Mouse (Mus musculus): ENCODE results near the gene Olfr64.

Gene Olfr64

DNA sequence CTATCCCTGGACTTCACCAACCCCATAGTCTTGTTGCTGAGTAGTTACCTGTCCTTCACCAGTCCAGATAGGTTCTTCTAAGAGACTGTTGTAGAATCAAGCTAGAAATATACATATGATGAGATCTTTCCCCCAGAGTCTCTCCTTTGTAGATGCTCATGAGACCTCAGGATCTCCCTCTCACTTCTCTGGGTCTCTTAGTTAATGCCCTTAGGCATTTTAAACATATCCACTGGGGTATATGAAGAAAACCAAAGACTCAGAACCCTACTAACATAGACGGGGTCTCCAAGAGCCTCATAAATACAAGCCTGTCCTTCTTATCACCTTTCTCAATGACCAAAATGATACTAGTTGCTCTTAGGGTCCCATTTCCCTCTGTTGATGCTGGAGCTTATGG is at the start of gene Olfr64:
Olfr64 (minus strand) TSS at position 101 of the 400 bp plus-strand sequence.
- no peak for DNase-seq (ENCODE audit: inconsistent age in 2 of 2, low spot score in 1 of 2)

DNA sequence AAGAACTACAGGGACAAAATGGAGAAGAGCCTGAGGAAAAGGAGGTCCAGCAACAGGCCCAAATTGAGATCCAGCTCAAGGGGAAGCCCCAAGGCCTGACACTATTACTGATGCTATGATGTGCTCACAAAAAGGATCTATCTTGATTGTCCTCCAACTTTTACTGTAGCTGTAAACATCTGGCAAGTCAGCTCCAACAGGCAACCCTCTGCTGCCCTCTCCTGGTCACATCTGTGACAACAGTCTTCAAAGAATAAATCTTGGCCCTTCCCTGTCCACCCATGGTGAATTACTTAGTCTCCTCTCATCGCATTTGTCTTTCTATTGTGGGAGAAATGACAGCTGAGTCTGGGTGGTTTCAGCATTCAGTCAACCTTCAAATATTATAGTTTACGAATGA is 48.4 kb upstream of the Olfr64 start:
- DNase-seq (ENCODE audit: inconsistent age in 2 of 2, low spot score in 1 of 2) = peak; percentile 14 to 63

DNA sequence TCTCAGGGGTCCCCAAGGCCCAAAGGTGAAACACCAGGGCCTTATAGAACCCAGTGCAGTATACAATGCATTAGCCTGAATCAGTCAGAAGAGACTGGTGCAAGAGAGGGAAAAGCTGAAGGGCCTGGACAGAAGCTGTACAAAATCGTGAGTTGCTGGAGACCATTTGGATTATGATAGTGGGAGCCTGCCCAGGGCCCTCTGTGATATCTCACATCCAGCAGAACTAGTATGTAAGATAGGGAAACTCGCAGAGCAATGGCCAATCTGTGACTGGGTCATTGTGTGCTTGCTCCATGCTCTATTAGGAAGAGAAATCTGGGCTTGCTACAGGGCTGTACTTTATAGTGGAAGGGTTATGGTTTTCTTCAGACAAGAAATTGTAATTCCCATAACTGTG is 40.0 kb upstream of the Olfr64 start, which contains the start of gene Olfr632:
Olfr632 (plus strand) TSS at position 84 of the 400 bp plus-strand sequence.
- DNase-seq (ENCODE audit: inconsistent age in 2 of 2, low spot score in 1 of 2) = no peak

DNA sequence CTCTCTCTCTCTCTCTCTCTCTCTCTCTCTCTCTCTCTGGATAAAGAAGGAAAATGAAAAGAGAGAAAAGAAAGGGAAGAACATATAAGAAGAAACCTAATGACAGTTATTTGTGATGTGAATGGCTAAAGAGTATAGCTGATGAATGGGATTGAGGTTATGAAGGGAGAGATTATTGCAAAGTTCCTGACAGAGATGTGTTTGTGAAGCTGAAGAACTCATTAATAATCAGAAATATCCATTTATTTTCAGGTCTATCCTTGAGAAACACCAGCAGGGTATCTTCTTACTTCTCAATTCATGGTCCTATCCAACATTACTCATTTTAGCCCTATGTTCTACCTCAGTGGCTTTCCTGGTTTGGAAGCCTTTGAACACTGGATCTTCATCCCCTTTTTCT is 34.2 kb upstream of the Olfr64 start, which contains the start of gene Olfr631:
Olfr631 (plus strand) TSS at position 301 of the 400 bp plus-strand sequence.
- no peak for DNase-seq (ENCODE audit: inconsistent age in 2 of 2, low spot score in 1 of 2)

DNA sequence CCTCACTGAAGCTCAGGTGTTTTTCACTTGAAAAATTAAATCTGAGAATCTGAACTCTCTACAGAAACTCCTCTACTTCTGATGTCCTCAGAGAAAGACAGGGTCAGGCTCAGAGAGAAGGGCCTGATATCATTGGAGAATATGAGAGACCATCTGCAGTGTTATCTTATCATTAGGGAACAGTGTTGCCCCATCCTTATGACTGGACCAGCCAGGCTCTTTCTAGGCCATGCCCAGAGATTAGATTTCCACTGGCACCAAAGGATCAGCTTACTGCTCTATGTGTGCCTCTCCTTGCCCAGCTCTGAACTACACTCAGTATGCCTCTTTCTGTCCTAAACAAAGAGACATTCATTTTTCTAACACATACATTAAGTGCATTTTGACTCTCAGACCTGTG is 21.1 kb upstream of the Olfr64 start:
- no peak for DNase-seq (ENCODE audit: inconsistent age in 2 of 2, low spot score in 1 of 2)

DNA sequence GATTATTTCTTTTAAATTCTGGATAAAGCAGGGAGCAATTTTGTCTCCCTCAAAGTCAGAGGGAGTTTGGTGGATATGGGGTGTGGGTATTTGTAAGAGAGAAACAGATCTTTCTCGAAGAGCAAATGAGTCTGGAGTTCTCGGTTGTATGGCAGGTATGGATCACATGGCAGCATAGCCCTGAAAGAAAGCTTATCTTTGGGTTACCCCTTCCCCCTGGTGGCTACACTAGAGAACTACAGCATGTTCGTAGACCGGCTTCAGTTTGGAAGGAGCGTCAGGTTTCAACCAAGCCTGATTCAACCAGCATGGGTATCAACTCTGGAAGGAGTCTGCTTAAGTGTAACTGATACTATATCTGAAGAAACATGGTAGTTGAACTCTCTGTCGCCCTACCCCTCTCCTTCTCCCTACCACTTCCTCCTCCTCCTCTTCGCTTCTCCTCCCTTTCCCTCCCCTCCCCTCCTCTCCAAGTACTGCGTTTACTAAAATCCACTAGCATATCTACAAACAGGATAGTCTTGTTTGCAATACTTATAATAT is 18.8 kb upstream of the Olfr64 start:
- DNase-seq (ENCODE audit: inconsistent age in 2 of 2, low spot score in 1 of 2) = peak in 1 of 2 experiments; percentile 26

DNA sequence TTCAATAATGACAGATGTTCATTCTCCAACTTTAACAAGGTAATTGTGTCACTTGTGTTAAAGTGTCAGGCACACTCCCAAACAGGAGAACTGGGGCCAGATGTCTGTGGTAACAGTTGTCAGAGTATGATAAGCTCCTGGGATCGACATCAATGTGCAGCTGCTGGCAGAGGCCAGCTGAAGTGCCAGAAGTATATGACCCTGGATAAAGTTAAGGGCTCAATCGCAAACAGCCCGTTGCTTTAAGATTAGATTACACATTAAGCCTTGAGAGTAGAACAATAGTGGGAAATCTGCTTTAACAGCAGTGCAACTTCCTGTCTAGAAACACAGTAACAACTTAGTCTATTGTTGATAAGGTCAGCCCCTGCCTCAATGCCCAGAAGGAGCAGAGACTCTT is 15.8 kb upstream of the Olfr64 start:
- DNase-seq (ENCODE audit: inconsistent age in 2 of 2, low spot score in 1 of 2) = no peak

DNA sequence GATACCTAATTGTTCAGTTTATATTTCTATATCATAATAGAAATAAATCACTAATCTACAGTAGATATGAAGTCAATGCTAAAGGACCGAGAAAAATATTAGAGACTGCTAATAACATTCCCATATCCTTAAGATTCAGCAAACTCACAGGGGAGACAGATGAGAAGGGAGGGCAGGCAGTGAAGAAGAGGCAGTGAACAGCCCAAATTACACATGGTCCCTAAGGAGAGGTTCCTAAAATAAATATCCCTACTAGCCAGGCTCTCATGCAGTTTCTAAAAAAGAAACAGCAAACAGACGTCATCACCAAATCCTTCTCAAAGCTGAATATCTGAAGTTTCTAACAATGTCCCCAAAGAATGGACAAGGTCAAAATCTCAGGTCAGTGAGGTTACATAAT is 8.9 kb upstream of the Olfr64 start, which contains the start of gene Olfr65:
Olfr65 (plus strand) TSS at position 301 of the 400 bp plus-strand sequence.
- no peak for DNase-seq (ENCODE audit: inconsistent age in 2 of 2, low spot score in 1 of 2)

DNA sequence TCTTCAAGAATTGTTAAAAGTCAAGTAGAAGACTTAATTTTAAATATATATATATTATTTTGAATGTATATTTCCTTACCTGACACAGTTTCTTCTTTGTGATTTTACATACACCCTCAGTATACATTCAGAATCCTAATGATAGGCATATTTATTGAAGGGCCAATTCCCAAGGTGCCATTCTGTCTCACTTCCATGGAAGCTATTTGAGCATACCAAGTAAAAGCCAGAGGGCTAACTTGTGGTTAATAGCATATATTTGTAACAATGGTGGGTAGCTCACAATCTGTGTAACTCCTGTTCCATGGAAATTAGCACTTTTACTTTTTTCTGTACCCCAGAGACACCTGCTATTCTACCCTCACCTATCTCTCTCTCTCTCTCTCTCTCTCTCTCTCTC is 8.1 kb downstream of the Olfr64 start, which contains the start of gene Olfr66:
Olfr66 (minus strand) TSS at position 101 of the 400 bp plus-strand sequence.
- no peak for DNase-seq (ENCODE audit: inconsistent age in 2 of 2, low spot score in 1 of 2)

DNA sequence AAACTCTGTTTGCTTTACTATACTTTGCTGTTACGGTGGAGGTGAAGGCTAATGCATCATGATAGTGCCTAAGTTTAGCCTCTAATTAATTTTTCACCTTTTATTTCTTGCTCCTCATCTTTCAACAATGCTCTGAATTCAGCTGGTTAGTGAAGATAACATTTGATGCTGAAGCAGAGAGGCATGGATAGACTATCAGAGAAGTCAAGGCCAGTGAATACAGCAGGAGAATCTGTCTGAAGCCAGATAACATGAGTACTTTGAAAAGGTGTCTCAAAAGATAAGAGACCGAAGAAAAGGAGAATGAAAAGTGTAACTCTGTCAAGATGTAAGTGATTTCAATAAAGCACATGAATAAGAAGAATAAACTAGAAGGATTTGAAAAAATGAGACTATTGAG is 17.2 kb downstream of the Olfr64 start:
- DNase-seq (ENCODE audit: inconsistent age in 2 of 2, low spot score in 1 of 2) = no peak

DNA sequence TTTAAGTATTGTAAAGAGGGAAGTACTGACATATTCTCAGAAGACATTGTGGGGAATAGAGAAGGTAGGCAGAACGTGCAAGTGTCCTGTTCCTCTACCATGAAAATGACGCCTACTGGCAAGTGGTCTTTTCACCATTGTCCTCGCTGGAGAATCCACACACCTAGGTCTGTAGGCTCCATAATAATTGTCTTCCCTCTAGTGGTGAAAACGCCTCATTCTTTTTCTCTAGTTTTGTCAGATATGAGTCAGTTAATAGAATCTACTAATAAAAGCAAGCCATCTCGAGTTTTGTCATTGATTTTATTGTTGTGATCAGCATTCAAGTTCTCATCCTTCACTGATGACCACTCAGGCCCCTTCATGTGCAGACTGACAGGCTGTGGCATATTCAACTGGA is 19.8 kb downstream of the Olfr64 start:
- DNase-seq (ENCODE audit: inconsistent age in 2 of 2, low spot score in 1 of 2) = no peak

DNA sequence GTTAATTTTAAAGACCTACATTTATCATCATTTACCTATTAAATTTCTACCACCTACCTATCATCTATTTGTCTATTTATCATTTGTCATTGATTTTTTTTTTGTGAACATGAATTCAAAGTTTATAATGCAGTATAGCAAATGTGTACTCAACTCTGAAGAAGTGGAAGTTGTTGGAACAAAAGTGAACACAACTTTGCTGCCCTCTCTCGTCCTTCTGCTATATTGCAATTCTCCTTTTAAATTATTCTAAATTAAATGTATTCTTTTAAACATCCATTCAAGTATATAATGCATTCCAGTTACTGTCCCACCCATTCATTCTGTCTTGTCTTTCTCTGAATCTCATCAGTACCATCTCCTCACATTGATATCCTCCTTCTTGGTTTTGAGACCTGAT is 21.2 kb downstream of the Olfr64 start:
- no peak for DNase-seq (ENCODE audit: inconsistent age in 2 of 2, low spot score in 1 of 2)

DNA sequence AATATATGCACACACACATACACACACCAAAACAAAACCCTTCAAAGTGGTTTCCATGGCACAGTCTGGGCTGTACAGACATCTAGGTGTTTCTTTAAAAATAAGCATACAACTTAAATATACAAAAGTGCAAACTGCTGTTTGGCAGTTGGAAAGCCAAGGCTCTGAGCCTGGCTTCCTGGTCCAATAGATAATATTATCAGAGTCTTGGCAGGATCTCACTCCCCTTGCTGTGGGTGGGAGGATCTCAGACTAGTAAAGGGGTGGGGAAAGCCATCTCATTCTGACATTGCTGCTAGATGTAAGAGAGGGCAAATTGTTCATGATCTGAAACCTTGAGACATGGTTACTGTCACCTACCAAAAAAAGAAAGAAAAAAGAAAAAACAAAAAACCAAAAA is 23.6 kb downstream of the Olfr64 start:
- DNase-seq (ENCODE audit: inconsistent age in 2 of 2, low spot score in 1 of 2) = no peak

DNA sequence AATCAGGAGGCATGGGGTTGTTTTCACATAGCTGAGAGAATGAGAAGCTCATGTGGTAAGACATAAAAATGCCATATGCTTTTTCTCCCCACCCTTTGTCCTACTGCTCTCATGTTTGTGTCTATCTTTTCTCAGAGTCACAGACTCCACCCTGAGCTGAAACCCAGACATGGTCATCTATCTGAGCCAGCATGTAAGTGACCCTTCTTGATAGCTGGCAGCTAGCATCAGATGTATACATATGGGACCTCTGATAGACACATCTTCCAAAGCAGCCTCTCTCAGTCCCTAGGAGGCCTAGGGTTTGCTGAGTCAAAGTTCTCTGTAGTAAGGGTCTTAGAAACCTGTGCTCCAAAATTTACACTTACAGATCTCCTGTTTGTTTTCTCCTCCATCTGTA is 28.6 kb downstream of the Olfr64 start:
- DNase-seq (ENCODE audit: inconsistent age in 2 of 2, low spot score in 1 of 2) = no peak

DNA sequence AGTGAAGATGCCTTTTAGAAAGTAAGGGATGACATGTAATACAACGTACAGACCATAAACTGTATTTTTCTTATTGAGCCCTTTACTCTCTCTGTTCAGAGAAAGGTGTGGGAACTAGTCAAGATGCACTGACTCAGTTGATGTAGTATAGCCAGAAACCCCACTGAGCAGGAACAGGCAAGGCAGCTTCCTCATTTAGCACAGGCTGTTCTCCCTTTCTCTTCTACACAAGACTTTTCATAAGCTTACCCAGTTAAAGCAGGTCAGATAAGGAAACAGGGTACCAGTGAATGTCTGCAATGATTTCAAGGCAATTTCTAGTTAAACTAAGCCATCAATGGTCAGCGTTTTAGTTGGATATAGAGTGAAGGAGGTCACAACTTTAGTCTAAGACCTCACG is 32.8 kb downstream of the Olfr64 start:
- no peak for DNase-seq (ENCODE audit: inconsistent age in 2 of 2, low spot score in 1 of 2)

DNA sequence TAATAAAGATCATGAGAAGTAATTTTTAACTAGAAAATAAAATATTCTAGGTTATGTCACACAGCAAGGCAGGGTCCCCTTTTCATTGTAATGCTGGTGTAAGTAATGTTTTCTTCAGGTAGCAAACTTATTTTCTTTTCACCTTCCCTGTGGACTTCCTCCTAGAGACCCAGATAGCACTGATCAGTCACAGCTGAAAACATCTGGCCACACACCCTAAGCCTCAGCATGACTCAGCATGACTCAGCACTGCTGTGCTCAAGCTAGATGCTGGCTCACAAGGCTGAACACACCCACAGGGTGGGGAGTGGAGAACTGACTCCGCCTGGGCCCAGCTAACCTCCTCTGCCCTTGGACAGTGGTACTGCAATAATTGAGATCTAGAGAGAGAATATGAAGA is 33.4 kb downstream of the Olfr64 start:
- peak; percentile 76 to 82 for DNase-seq (ENCODE audit: inconsistent age in 2 of 2, low spot score in 1 of 2)

DNA sequence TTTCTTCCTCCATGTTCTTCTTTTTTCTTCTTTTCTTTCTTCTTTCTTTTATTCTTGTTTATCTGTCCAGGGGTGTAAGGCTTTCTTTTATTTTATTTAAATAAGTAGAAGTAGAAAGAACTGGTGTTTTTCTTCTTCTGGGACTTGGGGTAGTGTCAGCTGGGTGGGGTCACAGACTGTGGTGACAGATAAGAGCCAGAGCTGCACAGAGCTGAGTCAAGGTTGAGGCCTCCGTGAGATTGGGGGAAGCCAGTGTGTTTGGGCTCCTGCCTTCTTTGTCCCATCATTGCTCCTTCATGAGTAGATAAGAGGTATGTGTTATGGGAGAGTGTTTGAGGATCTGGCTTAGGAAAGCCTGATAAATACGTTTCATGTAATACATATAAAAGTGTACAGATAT is 35.2 kb downstream of the Olfr64 start:
- DNase-seq (ENCODE audit: inconsistent age in 2 of 2, low spot score in 1 of 2) = no peak

DNA sequence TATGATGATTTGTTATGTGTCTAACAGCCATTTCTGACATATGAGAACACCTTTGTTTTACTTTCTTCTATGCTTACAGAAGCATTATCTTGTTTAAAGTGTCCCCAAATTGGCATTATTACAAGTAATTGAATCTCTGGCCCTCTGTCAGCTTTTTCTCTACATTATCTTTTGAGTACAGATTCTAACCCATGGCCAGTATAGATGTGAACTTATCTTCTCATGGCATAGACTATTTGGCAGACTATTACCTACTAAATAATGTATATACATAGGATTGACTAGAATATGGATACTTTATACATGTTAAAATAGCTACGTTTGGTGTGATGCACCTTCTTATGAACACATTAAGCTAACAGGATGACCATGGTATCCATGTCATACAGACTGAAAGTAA is 39.6 kb downstream of the Olfr64 start:
- DNase-seq (ENCODE audit: inconsistent age in 2 of 2, low spot score in 1 of 2) = no peak

DNA sequence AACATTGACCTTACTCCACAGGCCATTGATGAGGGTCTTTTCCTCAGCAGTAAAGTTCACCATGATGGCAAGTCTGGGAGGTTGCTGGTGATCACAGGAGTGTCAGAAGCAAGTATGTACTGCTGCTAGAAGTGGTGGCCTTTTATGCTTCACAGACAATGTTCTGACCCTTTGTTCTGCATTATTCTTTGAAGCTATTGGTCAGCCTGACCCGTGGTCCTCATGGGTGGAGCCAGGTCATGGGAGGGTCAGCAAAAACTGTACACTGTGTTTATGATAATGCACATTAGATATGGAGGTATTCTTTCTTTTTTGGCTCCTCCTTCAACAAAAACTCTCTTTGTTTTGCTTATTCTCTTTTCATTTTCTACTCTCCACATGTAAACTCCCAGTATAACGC is 41.2 kb downstream of the Olfr64 start, which contains the start of gene Hbb-y:
Hbb-y (minus strand) TSS at position 127 of the 400 bp plus-strand sequence.
- DNase-seq (ENCODE audit: inconsistent age in 2 of 2, low spot score in 1 of 2) = no peak

DNA sequence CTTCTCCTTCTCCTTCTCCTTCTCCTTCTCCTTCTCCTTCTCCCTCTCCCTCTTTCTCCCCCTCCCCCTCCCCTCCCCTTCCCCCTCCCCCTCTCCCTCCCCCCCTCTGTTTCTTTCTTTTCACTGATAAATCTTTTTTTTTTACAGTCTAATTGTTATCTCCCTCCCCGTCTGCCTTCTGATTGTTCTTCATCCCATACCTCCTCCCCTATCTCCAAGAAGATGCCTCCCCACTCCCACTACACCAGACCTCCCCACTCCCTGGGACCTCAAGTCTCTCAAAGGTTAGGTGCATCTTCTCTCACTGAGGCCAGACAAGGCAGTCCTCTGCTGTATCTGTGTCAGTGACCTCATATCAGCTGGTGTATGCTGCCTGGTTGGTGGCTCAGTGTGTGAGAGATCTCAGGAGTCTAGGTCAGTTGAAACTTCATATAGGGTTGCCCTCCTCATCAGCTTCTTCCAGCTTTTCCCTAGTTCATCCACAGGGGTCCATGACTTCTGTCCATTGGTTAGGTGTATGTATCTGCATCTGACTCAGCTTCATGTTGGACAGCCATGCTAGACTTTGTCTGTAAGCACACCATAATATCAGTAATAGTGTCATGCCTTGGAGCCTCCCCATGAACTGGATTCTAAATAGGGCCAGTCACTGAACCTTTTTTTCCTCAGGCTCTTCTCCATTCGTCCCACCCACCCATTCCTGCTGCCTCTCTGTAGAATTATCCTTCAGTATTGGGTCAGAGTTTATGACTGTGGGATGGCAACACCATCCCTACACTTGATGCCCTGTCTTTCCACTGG is 49.6 kb downstream of the Olfr64 start:
- DNase-seq (ENCODE audit: inconsistent age in 2 of 2, low spot score in 1 of 2) = no peak

DNA sequence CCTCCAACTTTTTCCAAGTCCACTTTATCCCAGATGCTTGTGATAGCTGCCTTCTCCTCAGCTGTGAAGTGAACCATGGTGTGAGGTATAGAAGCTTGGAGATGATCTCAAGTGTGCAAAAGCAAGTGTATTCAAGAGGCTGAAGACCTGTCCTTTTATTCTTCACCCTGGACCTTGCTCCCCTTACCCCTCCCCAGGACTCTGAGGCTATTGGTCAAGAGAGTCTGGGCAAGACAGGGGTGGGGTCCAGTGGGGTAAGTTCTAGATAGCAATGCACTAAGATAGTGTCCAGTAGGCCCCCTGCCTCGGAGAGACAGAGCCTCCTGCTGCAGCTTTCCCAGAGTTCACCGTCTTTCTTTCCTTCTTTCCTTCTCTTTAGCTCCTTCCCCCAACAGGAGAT is 51.3 kb downstream of the Olfr64 start, which contains the start of gene Hbb-bh1:
Hbb-bh1 (minus strand) TSS at position 131 of the 400 bp plus-strand sequence.
- no peak for DNase-seq (ENCODE audit: inconsistent age in 2 of 2, low spot score in 1 of 2)

DNA sequence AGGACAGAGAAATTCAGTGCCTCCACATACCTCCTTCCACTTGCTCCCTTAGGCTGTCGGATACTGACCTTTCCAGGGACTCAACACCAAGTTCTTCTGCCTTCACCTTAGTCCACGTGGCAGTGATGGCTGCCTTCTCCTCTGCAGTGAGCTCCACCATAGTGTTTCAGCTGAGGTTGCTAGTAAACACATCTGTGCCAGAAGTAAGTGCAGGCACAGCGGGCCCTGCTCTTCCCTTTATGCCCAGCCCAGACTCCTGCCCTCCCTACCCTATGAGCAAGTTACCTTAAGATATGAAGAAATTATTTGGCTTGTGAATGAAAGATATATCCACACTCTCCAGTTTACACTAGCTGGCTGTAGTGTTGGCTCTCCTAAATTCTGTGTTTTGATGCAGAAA is 54.0 kb downstream of the Olfr64 start, which contains the start of gene Hbb-bh2:
Hbb-bh2 (minus strand) TSS at position 253 of the 400 bp plus-strand sequence.
- no peak for DNase-seq (ENCODE audit: inconsistent age in 2 of 2, low spot score in 1 of 2)

Data from adrenal gland, adult (tissue).